Mouse (Mus musculus) cerebellum, adult 9-11 months (tissue): Measurements from ENCODE around the gene Mybpc2.

Experiments
- DNase-seq: peaks from one replicate; pipeline ENCODE4 v3.0.0; 2022

The Mybpc2 gene

GRCm38 (mm10) chr7:44524502-44524901 is at the start of gene Mybpc2:
Gene Mybpc2 (minus strand): TSS chr7:44524656.
- DNase-seq: peak; percentile 37

GRCm38 (mm10) chr7:44572956-44573484 is 48.6 kb upstream of the Mybpc2 start:
- no peak for DNase-seq

GRCm38 (mm10) chr7:44572213-44572701 is 47.8 kb upstream of the Mybpc2 start, which contains the start of gene Napsa:
Gene Napsa (plus strand): TSS chr7:44572380.
- no peak for DNase-seq

- no peak for DNase-seq
Observed at GRCm38 (mm10) chr7:44571811-44572210, 47.4 kb upstream of the Mybpc2 start.

GRCm38 (mm10) chr7:44570989-44571388 is 46.5 kb upstream of the Mybpc2 start:
- DNase-seq: no peak

- DNase-seq: no peak
Observed at GRCm38 (mm10) chr7:44568803-44569202, 44.3 kb upstream of the Mybpc2 start.

GRCm38 (mm10) chr7:44565414-44565813 is 41.0 kb upstream of the Mybpc2 start:
- no peak for DNase-seq

- DNase-seq: no peak
Observed at GRCm38 (mm10) chr7:44564486-44564885, 40.0 kb upstream of the Mybpc2 start.

- DNase-seq: no peak
Observed at GRCm38 (mm10) chr7:44563284-44563683, 38.8 kb upstream of the Mybpc2 start.

- DNase-seq: peak; percentile 78
Observed at GRCm38 (mm10) chr7:44560435-44561400, 36.3 kb upstream of the Mybpc2 start.

GRCm38 (mm10) chr7:44557629-44558028 is 33.2 kb upstream of the Mybpc2 start:
- DNase-seq: no peak

GRCm38 (mm10) chr7:44553826-44554225 is 29.4 kb upstream of the Mybpc2 start, which contains the start of gene Nr1h2:
Gene Nr1h2 (minus strand): TSS chr7:44553951.
- DNase-seq: peak; percentile 93

GRCm38 (mm10) chr7:44553196-44553764 is 28.8 kb upstream of the Mybpc2 start:
- DNase-seq: peak; percentile 73

GRCm38 (mm10) chr7:44552141-44552908 is 27.9 kb upstream of the Mybpc2 start:
- DNase-seq: peak; percentile 45

- DNase-seq: peak; percentile 68
Observed at GRCm38 (mm10) chr7:44551731-44552130, 27.3 kb upstream of the Mybpc2 start.

GRCm38 (mm10) chr7:44551301-44551700 is 26.8 kb upstream of the Mybpc2 start:
- DNase-seq: peak; percentile 49

- peak; percentile 54 for DNase-seq
Observed at GRCm38 (mm10) chr7:44550409-44550678, 25.9 kb upstream of the Mybpc2 start.

GRCm38 (mm10) chr7:44549621-44550408 is 25.4 kb upstream of the Mybpc2 start:
- peak; percentile 69 for DNase-seq

GRCm38 (mm10) chr7:44548497-44549087 is 24.1 kb upstream of the Mybpc2 start, which contains the start of gene Pold1:
Gene Pold1 (minus strand): TSS chr7:44548849.
- DNase-seq: peak; percentile 99

GRCm38 (mm10) chr7:44547725-44548124 is 23.3 kb upstream of the Mybpc2 start:
- peak; percentile 57 for DNase-seq

- DNase-seq: no peak
Observed at GRCm38 (mm10) chr7:44547041-44547440, 22.6 kb upstream of the Mybpc2 start.

GRCm38 (mm10) chr7:44546274-44546673 is 21.8 kb upstream of the Mybpc2 start:
- DNase-seq: no peak
